Mouse (Mus musculus): ENCODE measurements at regions not wholly inside any gene's neighbourhood (a gene's known extent, or its start where the extent isn't known, plus 50 kb on each side); places are given as distances from the start of the nearest gene placed in this dataset.
A peak's percentile ranks its signal among the peaks of the same experiment; 100 is the strongest.

DNA sequence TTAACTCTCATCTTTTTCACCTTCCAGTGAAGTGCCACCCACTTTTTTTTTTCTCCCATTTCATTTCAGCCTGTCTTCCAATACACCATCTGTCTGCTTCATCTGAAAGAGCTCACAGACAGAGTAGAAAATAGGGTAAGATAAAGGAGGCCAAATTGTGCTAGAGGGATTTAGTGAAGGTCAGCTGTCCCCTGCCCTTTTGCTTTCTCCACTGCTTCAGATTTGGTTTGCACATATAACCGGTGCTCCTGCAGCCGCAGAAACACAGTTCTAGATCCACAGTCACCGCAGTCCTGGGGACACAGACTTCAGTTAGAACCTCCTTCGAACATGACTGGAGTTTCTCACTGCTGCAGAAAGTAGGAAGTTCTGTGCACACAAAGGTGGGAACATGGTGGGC is 126.4 kb upstream of the Cnr1 start:
- DNase-seq (ENCODE audit: low spot score): no peak

DNA sequence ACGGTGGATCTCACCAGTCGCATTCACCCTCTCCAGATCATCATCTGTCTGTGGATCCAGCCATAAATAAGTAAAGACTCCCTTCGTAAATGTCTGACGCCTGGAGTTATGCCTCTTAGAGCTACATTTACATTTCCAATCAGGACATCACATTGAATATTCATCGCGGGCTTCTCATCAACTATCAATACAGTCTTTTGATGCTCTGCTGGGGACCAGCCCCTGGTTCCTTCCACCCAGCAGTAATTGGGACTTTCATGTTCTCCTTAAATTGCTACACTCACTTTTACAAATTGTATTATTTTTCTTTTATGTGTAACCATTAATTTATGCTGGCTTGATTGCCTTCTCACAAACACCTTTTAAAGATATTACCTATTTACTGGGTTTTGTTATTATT is 125.7 kb upstream of the Cnr1 start:
- DNase-seq (ENCODE audit: low spot score): no peak

DNA sequence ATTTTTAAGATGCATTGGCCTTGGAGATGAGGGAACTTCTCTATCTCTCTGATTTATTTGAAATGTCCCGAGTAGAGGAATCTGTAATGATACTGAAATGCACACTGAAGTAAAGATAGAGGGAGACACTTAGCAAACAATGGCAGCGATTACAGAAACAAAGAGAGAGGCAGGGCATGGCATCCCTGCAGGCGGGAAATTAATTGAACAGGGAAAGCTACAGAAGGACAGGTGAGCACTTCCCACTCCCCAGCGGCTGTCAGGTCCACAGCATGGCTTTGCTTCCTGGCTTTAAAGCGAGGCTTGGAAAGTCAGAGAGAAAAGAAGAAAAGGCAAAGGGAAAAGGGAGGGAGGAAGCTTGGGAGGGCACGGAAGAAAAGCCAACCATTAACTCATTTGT is 125.3 kb upstream of the Cnr1 start:
- no peak for DNase-seq (ENCODE audit: low spot score)

DNA sequence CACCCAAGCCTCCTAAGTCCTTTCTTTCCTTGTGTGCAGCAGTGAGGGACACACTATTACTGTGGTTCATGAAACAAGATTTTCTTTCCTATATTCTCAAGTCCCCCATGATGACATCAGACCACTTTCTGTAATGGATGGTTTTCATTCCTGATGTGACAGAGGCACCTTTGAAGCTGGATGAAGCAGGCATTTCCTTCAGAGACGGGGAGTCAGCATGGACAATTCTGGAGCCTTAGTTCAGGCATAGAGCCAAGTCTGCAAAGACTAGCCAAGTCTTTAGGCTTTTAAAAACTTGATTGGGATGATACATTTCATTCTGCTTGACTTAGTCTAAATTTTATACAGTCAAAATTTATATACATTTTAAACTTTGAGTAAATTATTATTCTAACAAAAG is 124.6 kb upstream of the Cnr1 start:
- peak; percentile 15 for DNase-seq (ENCODE audit: low spot score)

DNA sequence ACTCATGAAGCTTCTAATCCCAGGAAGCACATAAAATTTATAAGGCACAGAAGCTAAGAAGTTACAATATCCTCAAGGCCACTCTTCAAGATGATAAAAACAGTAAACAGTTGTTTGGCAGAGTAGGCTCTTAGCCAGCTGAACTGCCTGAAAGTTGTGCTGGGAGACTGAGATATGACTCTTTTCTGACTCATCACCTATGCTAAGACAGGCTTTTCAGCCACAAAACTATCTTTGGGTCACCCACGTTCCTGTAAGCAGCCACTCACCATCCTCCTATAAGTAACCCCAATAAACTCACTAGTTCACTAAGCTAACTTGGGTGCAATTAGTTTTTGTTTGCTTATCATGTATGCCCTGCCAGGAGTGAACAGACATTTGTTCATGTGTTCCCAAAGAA is 112.1 kb upstream of the Cnr1 start:
- DNase-seq (ENCODE audit: low spot score): peak; percentile 37

DNA sequence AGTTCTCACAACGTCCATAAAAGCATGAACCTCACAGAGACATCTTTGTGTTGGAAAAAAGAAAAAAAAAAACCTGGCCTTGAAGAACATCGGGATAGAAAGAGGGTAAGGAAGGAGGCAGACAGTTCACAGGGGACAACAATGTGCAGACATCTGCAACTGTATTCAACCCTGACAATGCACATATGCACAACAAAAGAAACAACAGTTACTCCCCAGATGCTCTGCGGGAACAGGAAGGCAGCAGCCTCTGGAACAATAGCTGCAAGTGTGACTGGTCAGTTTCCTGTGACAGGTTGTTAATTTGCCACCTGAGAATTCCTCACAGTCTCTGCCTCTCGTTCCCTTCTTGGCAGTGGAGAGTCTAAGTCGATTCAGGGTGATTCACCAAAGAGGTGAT is 100.5 kb upstream of the Cnr1 start:
- no peak for DNase-seq (ENCODE audit: low spot score)

DNA sequence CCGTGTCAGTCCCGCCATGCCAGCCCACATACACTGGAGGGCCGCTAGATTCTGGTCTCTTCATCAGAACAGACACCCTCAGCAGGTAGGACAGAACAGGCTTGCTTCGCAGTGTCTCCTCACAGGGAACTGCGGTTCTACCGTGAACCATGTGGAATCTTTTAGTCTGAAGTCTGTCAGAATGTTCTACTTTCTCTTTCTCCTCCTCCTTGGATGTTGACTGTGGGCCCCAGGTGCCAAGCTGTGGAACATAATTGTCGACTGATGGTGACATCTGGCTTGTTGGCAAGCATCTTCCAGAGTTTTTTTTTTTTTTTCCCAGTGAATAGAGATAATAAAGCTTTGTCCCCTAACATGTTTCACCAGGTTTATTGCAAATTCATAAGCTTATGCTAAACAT is 91.3 kb upstream of the Cnr1 start:
- DNase-seq (ENCODE audit: low spot score): no peak

DNA sequence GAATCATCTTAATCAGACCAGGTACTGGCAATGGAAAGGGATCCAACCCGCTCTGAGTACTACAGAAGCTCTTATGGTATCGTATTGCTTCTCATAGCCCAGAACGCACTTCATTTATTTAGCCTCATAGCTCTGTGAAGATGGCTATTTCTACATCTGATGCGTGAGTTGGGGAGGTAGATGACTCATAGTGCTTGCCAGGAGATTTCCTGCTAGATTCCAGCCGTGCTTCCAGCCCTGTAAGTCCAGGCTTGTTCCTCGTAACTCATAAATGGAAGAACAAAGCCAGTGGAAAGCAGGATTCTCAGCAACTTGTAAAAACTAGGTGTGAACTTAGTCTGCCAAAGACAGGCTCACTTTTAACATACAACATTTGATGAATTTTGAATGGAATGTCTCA is 86.0 kb upstream of the Cnr1 start:
- no peak for DNase-seq (ENCODE audit: low spot score)

DNA sequence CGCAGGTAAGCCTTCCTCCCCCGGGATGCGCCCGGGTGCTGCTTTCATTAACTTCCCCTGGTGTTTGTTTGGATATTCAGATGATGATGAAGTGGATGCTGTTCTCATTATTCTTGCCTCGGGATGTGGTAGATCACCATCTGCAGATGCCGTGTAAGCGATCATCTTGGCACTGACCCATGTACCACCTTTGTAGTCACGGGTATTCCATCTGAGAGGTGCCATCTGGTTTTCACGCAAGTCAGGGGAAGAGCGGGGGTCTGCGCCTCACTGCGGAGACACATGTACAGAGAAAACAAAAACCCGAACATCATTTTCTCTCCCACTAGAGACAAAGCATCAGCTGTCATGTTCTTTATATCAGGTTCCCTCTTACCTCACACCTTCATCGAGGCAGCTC is 84.3 kb upstream of the Cnr1 start:
- DNase-seq (ENCODE audit: low spot score): no peak

DNA sequence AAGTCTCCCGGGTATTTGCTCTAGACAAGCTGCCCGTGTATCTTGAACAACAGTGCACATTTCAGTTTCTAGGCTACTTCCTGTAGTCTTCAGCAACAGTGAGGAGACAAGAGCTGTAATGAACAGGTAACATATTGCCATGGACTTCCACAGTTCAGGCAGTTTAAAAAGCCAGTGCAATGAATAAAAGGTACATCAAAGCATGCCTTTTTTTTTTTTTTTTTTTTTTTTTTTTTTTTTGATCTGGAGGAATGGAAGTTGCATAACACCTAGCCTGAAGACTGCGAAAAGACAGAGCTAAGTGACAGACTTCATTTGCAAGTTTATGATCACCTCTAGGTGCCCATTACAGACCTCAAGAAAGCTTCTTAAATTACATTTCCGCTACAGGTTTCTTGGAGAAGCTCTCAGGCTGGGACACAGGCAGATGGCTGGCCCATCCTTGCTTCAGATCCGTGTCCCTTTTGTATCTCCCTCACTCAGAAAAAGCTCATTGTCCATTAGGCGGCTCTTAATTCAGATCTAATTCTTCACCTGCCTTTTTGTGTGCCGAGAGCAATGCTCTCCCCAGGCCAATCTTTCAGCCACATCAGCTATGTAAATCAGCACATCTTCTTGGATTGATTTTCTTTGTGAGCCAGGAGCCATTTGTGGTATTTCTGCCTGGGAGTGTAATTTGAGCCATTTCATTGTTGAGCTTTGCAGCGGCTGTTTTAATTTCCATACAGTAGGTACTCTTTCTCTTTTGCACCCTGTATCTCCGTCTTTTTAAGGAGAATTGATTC is 78.6 kb upstream of the Cnr1 start:
- no peak for DNase-seq (ENCODE audit: low spot score)

DNA sequence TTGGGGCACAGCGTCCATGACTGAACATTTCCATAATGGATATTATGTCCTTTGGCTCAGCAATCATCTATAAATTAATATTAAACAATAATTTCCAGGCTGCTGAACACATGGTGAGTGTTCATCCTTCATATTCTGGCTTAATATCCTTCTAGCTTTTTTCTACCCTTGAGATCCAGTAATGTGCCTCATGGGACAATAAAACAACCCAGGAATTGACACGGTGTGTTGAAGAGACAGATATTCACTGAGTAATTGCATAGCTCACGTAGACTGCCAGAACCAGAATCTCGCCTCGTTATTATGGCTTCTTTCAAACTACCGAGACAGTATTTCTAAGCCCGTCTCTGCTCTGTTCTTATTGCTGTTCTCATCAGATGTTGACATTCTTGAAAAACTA is 74.1 kb upstream of the Cnr1 start:
- DNase-seq (ENCODE audit: low spot score): no peak

DNA sequence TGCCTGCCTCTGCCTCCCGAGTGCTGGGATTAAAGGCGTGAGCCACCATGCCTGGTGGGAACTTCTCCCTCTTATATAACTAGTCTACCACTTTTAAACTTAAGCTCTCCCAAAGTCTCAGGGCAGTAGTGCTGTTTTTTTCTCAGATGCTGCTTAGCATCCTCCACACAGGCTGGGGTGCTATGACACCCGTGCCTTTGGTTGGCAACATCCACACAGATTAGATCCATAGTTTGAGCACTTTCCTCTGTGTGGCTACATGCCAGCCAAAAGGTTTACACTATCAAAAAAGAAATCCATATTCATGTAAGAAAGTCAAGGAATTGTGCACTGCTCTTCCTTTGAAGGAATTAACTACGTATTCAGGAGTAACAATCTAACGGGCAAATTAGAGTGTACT is 72.1 kb upstream of the Cnr1 start:
- DNase-seq (ENCODE audit: low spot score): no peak

DNA sequence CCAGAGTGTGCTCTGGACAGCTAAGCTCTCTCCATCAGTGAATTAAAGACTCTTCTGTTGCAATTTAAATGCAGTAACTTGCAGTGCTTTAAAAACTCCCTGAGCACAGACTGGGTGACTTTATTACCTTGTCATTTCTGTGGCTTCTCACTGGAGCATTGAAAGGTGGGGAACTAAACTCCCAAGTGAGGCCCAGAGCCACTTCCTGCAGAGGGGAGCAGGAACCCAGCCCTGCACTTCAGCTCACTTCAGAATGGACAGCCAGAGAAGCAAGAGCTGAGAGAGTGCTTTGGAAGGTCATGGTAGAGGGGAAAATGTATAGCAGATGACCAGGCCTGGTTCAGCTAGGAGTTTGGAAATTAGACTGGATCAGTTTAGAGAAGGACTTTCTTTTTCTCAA is 69.3 kb upstream of the Cnr1 start:
- no peak for DNase-seq (ENCODE audit: low spot score)

DNA sequence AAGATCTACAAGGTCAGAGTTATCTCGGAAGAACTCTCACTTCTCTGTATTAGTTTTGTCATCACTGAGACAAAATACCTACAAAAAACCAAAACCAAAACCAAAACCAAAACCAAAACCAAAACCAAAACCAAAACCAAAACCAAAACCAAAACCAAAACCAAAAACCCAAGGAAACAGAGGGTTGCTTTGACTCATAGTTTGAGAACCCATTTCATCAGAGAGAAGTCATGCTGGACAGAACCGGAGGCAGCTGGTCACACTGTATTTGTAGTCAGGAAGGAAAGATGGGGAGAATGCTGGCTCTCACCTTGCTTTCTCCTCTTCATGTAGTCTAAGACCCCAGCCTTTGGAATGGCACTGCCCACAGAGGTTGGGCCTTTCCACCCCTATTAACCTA is 57.3 kb upstream of the Cnr1 start:
- DNase-seq (ENCODE audit: low spot score): no peak

DNA sequence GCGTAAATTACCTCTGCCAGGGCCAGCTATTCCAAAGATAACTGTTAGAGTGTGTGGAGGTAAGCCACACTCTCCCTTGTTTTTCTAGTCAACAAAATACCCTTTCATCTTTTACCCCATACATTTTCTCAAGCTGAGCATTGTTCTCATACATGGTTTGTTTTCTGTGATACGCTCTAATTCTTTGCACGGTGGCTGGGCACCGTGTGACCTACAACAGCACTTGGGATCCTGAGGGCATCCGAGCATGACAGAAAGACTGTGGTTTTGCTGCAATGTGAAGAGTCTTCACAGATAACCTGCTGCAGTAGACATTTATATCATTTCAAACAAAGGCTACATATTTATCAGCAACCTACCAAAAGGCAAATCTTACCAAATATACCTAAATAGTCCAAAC is 55.1 kb upstream of the Cnr1 start:
- DNase-seq (ENCODE audit: low spot score): no peak
